Comparison of ENCODE assay signal across 7 mouse cellular contexts in genomic region chr6:117879408-117880115, GRCm38 (mm10). TPM values are rescaled to one million over a fixed set of nuclear protein-coding genes. Genes with fewer than 3 reads are reported as not detected.
DNase-seq lines count a peak whose midpoint lies in the region; ATAC-seq and TF ChIP-seq lines count a peak whose summit lies in the region.

No protein-coding gene starts in this region.

- H3K4me3 ChIP-seq in embryonic facial prominence, embryonic 10.5 days = peak overlapping the region; percentile 65
- peak overlapping the region; percentile 48 for H3K4me3 ChIP-seq in intestine, postnatal 0 days (ENCODE audit: low read depth, low read length)
- H3K4me3 ChIP-seq in midbrain, embryonic 12.5 days = peak overlapping the region; percentile 50
- H3K4me3 ChIP-seq in small intestine, adult 2 months (ENCODE audit: low read depth, low read length) = peak overlapping the region; percentile 72

- under 1% methylated on average over 67 of the region's 67 CpGs for WGBS in embryonic facial prominence, embryonic 10.5 days
- under 1% methylated on average over 63 of the region's 67 CpGs for WGBS in intestine, postnatal 0 days
- WGBS in midbrain, embryonic 12.5 days = under 1% methylated on average over 67 of the region's 67 CpGs
- under 1% methylated on average over 67 of the region's 67 CpGs for WGBS in small intestine, adult 2 months

- H3K9me3 ChIP-seq in embryonic facial prominence, embryonic 10.5 days = no peaks in the 10 kb centered on the region
- H3K9me3 ChIP-seq in intestine, postnatal 0 days (ENCODE audit: control insufficient read depth) = no peaks in the 10 kb centered on the region
- no peaks in the 10 kb centered on the region for H3K9me3 ChIP-seq in midbrain, embryonic 12.5 days

- no peaks in the 10 kb centered on the region for H3K36me3 ChIP-seq in embryonic facial prominence, embryonic 10.5 days (replicated peaks)
- no peaks in the 10 kb centered on the region for H3K36me3 ChIP-seq in intestine, postnatal 0 days (ENCODE audit: control insufficient read depth, insufficient read depth)
- no peaks in the 10 kb centered on the region for H3K36me3 ChIP-seq in midbrain, embryonic 12.5 days
- H3K36me3 ChIP-seq in small intestine, adult 2 months (ENCODE audit: control insufficient read depth, insufficient read depth, low read length) = no peaks in the 10 kb centered on the region

- H3K4me1 ChIP-seq in embryonic facial prominence, embryonic 10.5 days = peaks cover 13% of the 10 kb centered on the region
- H3K4me1 ChIP-seq in intestine, postnatal 0 days (replicated peaks; ENCODE audit: control insufficient read depth, insufficient read depth, low read length) = peaks cover 3% of the 10 kb centered on the region; the same call in 1 of the 2 replicates
- H3K4me1 ChIP-seq in midbrain, embryonic 12.5 days = peaks cover 10% of the 10 kb centered on the region; the same call in 1 of the 2 replicates
- peaks cover 9% of the 10 kb centered on the region; the same call in 1 of the 2 replicates for H3K4me1 ChIP-seq in small intestine, adult 2 months (ENCODE audit: control insufficient read depth, insufficient read depth, insufficient read length, low read length)

- H3K27me3 ChIP-seq in embryonic facial prominence, embryonic 10.5 days (replicated peaks; ENCODE audit: low read depth, poor library complexity, severe bottlenecking) = no peaks in the 10 kb centered on the region
- no peaks in the 10 kb centered on the region for H3K27me3 ChIP-seq in intestine, postnatal 0 days (replicated peaks; ENCODE audit: control insufficient read depth, insufficient read depth, low read length)
- H3K27me3 ChIP-seq in midbrain, embryonic 12.5 days = no peaks in the 10 kb centered on the region
- H3K27me3 ChIP-seq in small intestine, adult 2 months (ENCODE audit: control insufficient read depth, insufficient read depth, low read length) = no peaks in the 10 kb centered on the region

- intact Hi-C loops in left cerebral cortex, postnatal 4 days (cut with DNase I) = no loop called here

- peak; percentile 100 for DNase-seq in adrenal gland, postnatal 10 days
- peak; percentile 99 for DNase-seq in embryonic facial prominence, embryonic 10.5 days (ENCODE audit: low spot score)
- DNase-seq in gonadal fat pad, adult 2 months (ENCODE audit: low read depth) = peak; percentile 81
- DNase-seq in left cerebral cortex, postnatal 4 days = peak; percentile 100

- TF ChIP-seq CTCF in intestine, postnatal 0 days (IDR thresholded peaks at IDR 0.05; ENCODE audit: low read depth) = peak; percentile 100
- peak; percentile 95 for TF ChIP-seq CTCF in small intestine, adult 2 months (IDR thresholded peaks at IDR 0.05; ENCODE audit: extremely low read depth, insufficient read length, insufficient replicate concordance, low read depth, low read length)

- peak; percentile 93 for ATAC-seq in intestine, postnatal 0 days
- peak; percentile 94 for ATAC-seq in midbrain, embryonic 12.5 days (ENCODE audit: low FRiP score, low read depth)

- peak overlapping the region; percentile 98 for H3K27ac ChIP-seq in embryonic facial prominence, embryonic 10.5 days (replicated peaks)
- peak overlapping the region; percentile 99 for H3K27ac ChIP-seq in intestine, postnatal 0 days (ENCODE audit: low read depth, low read length)
- peak overlapping the region; percentile 97 for H3K27ac ChIP-seq in midbrain, embryonic 12.5 days (replicated peaks)
- H3K27ac ChIP-seq in small intestine, adult 2 months (ENCODE audit: insufficient read depth, low read depth, low read length) = peak overlapping the region; percentile 99

- peak overlapping the region; percentile 58 for H3K9ac ChIP-seq in intestine, postnatal 0 days (ENCODE audit: low read depth, low read length)
- H3K9ac ChIP-seq in midbrain, embryonic 12.5 days (replicated peaks) = peak overlapping the region; percentile 64

- peak; percentile 72 for TF ChIP-seq POLR2A in small intestine, adult 2 months (IDR thresholded peaks at IDR 0.05; ENCODE audit: low read depth, low read length)

- peak overlapping the region; percentile 61 for H3K4me2 ChIP-seq in intestine, postnatal 0 days (replicated peaks; ENCODE audit: low read depth)
- peak overlapping the region; percentile 66 for H3K4me2 ChIP-seq in midbrain, embryonic 12.5 days (replicated peaks)

RNA-seq across cellular contexts. Expression of gene Zfp239, which starts 17.7 kb away (rescaled TPM):
- 1 to 10 TPM; 1.9 to 2.7 TPM for total RNA-seq in adrenal gland, postnatal 10 days (2021)
- 13.1 and 13.6 TPM in 2 replicates for polyA plus RNA-seq in embryonic facial prominence, embryonic 10.5 days (2016; fragmentation: Nextera tagmentation; extraction: Ambion mirVana)
- polyA plus RNA-seq in gonadal fat pad, adult 2 months (2012; rRNA removed) = 0.57 and 0.72 TPM in 2 replicates
- polyA plus RNA-seq in intestine, postnatal 0 days (2015; fragmentation: Nextera tagmentation; extraction: Ambion mirVana) = 2.9 and 3.1 TPM in 2 replicates
- total RNA-seq in left cerebral cortex, postnatal 4 days (2021) = 10 to 100 TPM; 21.3 to 22.8 TPM
- 11.4 and 12.7 TPM in 2 replicates for polyA plus RNA-seq in midbrain, embryonic 12.5 days (2016; fragmentation: Nextera tagmentation; extraction: Ambion mirVana)
- 2.5 and 5.1 TPM in 2 replicates for polyA plus RNA-seq in small intestine, adult 2 months (2012; rRNA removed)

RNA-seq across cellular contexts. Expression of gene Hnrnpf, which starts 20.6 kb away (rescaled TPM):
- total RNA-seq in adrenal gland, postnatal 10 days (2021) = 100 to 1,000 TPM; 424 to 432 TPM
- polyA plus RNA-seq in embryonic facial prominence, embryonic 10.5 days (2016; fragmentation: Nextera tagmentation; extraction: Ambion mirVana) = 874 and 878 TPM in 2 replicates
- polyA plus RNA-seq in gonadal fat pad, adult 2 months (2012; rRNA removed) = 121 and 171 TPM in 2 replicates
- 340 and 353 TPM in 2 replicates for polyA plus RNA-seq in intestine, postnatal 0 days (2015; fragmentation: Nextera tagmentation; extraction: Ambion mirVana)
- 100 to 1,000 TPM; 201 to 220 TPM for total RNA-seq in left cerebral cortex, postnatal 4 days (2021)
- polyA plus RNA-seq in midbrain, embryonic 12.5 days (2016; fragmentation: Nextera tagmentation; extraction: Ambion mirVana) = 518 and 521 TPM in 2 replicates
- 49.1 and 102 TPM in 2 replicates for polyA plus RNA-seq in small intestine, adult 2 months (2012; rRNA removed)

RNA-seq across cellular contexts. Expression of gene Zfp637, which starts 38.6 kb away (rescaled TPM):
- 10 to 100 TPM; 30.9 to 38.0 TPM for total RNA-seq in adrenal gland, postnatal 10 days (2021)
- 115 and 127 TPM in 2 replicates for polyA plus RNA-seq in embryonic facial prominence, embryonic 10.5 days (2016; fragmentation: Nextera tagmentation; extraction: Ambion mirVana)
- 25.1 and 25.6 TPM in 2 replicates for polyA plus RNA-seq in gonadal fat pad, adult 2 months (2012; rRNA removed)
- 46.1 and 51.3 TPM in 2 replicates for polyA plus RNA-seq in intestine, postnatal 0 days (2015; fragmentation: Nextera tagmentation; extraction: Ambion mirVana)
- total RNA-seq in left cerebral cortex, postnatal 4 days (2021) = 10 to 100 TPM; 69.2 to 70.2 TPM
- polyA plus RNA-seq in midbrain, embryonic 12.5 days (2016; fragmentation: Nextera tagmentation; extraction: Ambion mirVana) = 118 and 134 TPM in 2 replicates
- 8.0 and 15.9 TPM in 2 replicates for polyA plus RNA-seq in small intestine, adult 2 months (2012; rRNA removed)

RNA-seq across cellular contexts. Expression of gene Fxyd4, which starts 57.9 kb away (rescaled TPM):
- not detected for total RNA-seq in adrenal gland, postnatal 10 days (2021)
- polyA plus RNA-seq in embryonic facial prominence, embryonic 10.5 days (2016; fragmentation: Nextera tagmentation; extraction: Ambion mirVana) = 2.5 and 3.8 TPM in 2 replicates
- polyA plus RNA-seq in gonadal fat pad, adult 2 months (2012; rRNA removed) = 19.5 and 21.1 TPM in 2 replicates
- 0.27 and 0.55 TPM in 2 replicates for polyA plus RNA-seq in intestine, postnatal 0 days (2015; fragmentation: Nextera tagmentation; extraction: Ambion mirVana)
- not detected for total RNA-seq in left cerebral cortex, postnatal 4 days (2021)
- 1.8 and 3.0 TPM in 2 replicates for polyA plus RNA-seq in midbrain, embryonic 12.5 days (2016; fragmentation: Nextera tagmentation; extraction: Ambion mirVana)
- polyA plus RNA-seq in small intestine, adult 2 months (2012; rRNA removed) = not detected in 2 replicates

Comparison
In these comparisons a context has a peak if more than half of its experiments do, and no peak if none do; other contexts are left out.
1. Peak in every context shown above with its lines: DNase-seq, ATAC-seq, H3K4me3 ChIP-seq and H3K27ac ChIP-seq.